Mouse (Mus musculus) MEL (cell line): Measurements from ENCODE around the gene Gramd1b. TPM values are rescaled to one million over a fixed set of nuclear protein-coding genes. Genes with fewer than 3 reads are reported as not detected.

Source experiments
- DNase-seq: peaks from one replicate; pipeline ENCODE4 v3.0.0; 2011; ENCODE audit warnings: low read depth, low spot score
- H3K27ac ChIP-seq: 2 replicates; pipeline ENCODE4 v1.5.1; 2012; ENCODE audit warnings: low read depth, mild to moderate bottlenecking, control low read depth, low read length, moderate library complexity; ENCODE audit not compliant: control insufficient read depth
- H3K27me3 ChIP-seq, 2 experiments: fragments of 150-350 bp in 1 of 2; sonication (generic) in 1 of 2; 2 replicates each; pipeline ENCODE4 v1.6.1; 2012; ENCODE audit warnings: low read length in 2 of 2, mild to moderate bottlenecking in 2 of 2, improper control_type of control experiment in 1 of 2, moderate library complexity in 1 of 2; ENCODE audit not compliant: insufficient read depth in 2 of 2, control insufficient read depth in 1 of 2
- H3K36me3 ChIP-seq, 2 experiments: 2 replicates each; pipeline ENCODE4 v1.6.1; 2012 to 2014; ENCODE audit warnings: low read length in 2 of 2, improper control_type of control experiment in 1 of 2, inconsistent platforms in 1 of 2, mild to moderate bottlenecking in 1 of 2; ENCODE audit not compliant: insufficient read depth in 2 of 2, control insufficient read depth in 1 of 2
- H3K4me1 ChIP-seq, 2 experiments: fragments of 150-350 bp in 1 of 2; sonication (generic) in 1 of 2; 2 replicates each; pipeline ENCODE4 v1.6.1; 2012; ENCODE audit warnings: low read length in 2 of 2, improper control_type of control experiment in 1 of 2, mild to moderate bottlenecking in 1 of 2; ENCODE audit not compliant: insufficient read depth in 2 of 2, control insufficient read depth in 1 of 2
- H3K4me3 ChIP-seq, 2 experiments: fragments of 150-350 bp in 1 of 2; sonication (generic) in 1 of 2; 2 replicates each; pipeline ENCODE4 v1.5.1; 2012; ENCODE audit warnings: low read depth in 2 of 2, low read length in 2 of 2, mild to moderate bottlenecking in 2 of 2, moderate library complexity in 2 of 2, control low read depth in 1 of 2, improper control_type of control experiment in 1 of 2; ENCODE audit not compliant: control insufficient read depth in 1 of 2, insufficient read depth in 1 of 2
- H3K79me2 ChIP-seq: 2 replicates; pipeline ENCODE4 v1.6.1; 2012; ENCODE audit warnings: mild to moderate bottlenecking, low read length, moderate library complexity; ENCODE audit not compliant: control insufficient read depth, poor library complexity, insufficient read depth
- H3K9ac ChIP-seq: 2 replicates; pipeline ENCODE4 v1.6.1; 2012; ENCODE audit warnings: low read depth, mild to moderate bottlenecking, control low read depth, low read length, moderate library complexity; ENCODE audit not compliant: control insufficient read depth, poor library complexity, severe bottlenecking
- H3K9me3 ChIP-seq: fragments of 150-350 bp; sonication (generic); replicated peaks from 2 replicates; pipeline ENCODE4 v1.6.1; 2012; ENCODE audit warnings: mild to moderate bottlenecking, low read length, improper control_type of control experiment, moderate library complexity; ENCODE audit not compliant: insufficient read depth
- BHLHE40 ChIP-seq: IDR thresholded peaks from 2 replicates; pipeline ENCODE4 v1.6.1; 2012; ENCODE audit warnings: low read depth, mild to moderate bottlenecking, inconsistent platforms, low read length, improper control_type of control experiment, borderline replicate concordance
- CHD1 ChIP-seq: IDR thresholded peaks from 2 replicates; pipeline ENCODE4 v1.6.1; 2012; ENCODE audit warnings: low read depth, mild to moderate bottlenecking, inconsistent platforms, low read length, improper control_type of control experiment
- CHD2 ChIP-seq: IDR thresholded peaks from 2 replicates; pipeline ENCODE4 v1.6.1; 2011; ENCODE audit warnings: low read length, improper control_type of control experiment
- ELF1 ChIP-seq: IDR thresholded peaks from 2 replicates; pipeline ENCODE4 v1.6.1; 2014; ENCODE audit warnings: low read depth, mild to moderate bottlenecking, inconsistent platforms, low read length, improper control_type of control experiment, moderate library complexity
- ETS1 ChIP-seq: IDR thresholded peaks from 2 replicates; pipeline ENCODE4 v1.6.1; 2012; ENCODE audit warnings: low read depth, mild to moderate bottlenecking, inconsistent platforms, low read length, improper control_type of control experiment, moderate library complexity
- GABPA ChIP-seq: IDR thresholded peaks from 2 replicates; pipeline ENCODE4 v1.6.1; 2012; ENCODE audit warnings: low read depth, mild to moderate bottlenecking, inconsistent platforms, low read length, improper control_type of control experiment, moderate library complexity
- GATA1 ChIP-seq: IDR thresholded peaks from 2 replicates; pipeline ENCODE4 v1.6.1; 2011; ENCODE audit warnings: low read depth, low read length, improper control_type of control experiment
- JUND ChIP-seq: IDR thresholded peaks from 2 replicates; pipeline ENCODE4 v1.6.1; 2011; ENCODE audit warnings: low read depth, mild to moderate bottlenecking, improper control_type of control experiment, low read length
- KAT2A ChIP-seq: conservative IDR thresholded peaks from 2 replicates; pipeline ENCODE4 v1.6.1; 2012; ENCODE audit warnings: low read depth, low read length, improper control_type of control experiment, inconsistent platforms
- MAX ChIP-seq: IDR thresholded peaks from 2 replicates; pipeline ENCODE4 v1.6.1; 2011; ENCODE audit warnings: low read length, improper control_type of control experiment
- MAZ ChIP-seq: IDR thresholded peaks from 2 replicates; pipeline ENCODE4 v1.6.1; 2012; ENCODE audit warnings: low read depth, mild to moderate bottlenecking, inconsistent platforms, low read length, improper control_type of control experiment
- MEF2A ChIP-seq: IDR thresholded peaks from 2 replicates; pipeline ENCODE4 v1.6.1; 2014; ENCODE audit warnings: low read depth, mild to moderate bottlenecking, inconsistent platforms, low read length, improper control_type of control experiment; ENCODE audit not compliant: poor library complexity, insufficient replicate concordance, severe bottlenecking; ENCODE audit errors: extremely low read depth
- NELFE ChIP-seq: IDR thresholded peaks from 2 replicates; pipeline ENCODE4 v1.6.1; 2011; ENCODE audit warnings: low read depth, low read length, improper control_type of control experiment
- NRF1 ChIP-seq: IDR thresholded peaks from 2 replicates; pipeline ENCODE4 v1.6.1; 2014; ENCODE audit warnings: low read depth, mild to moderate bottlenecking, inconsistent platforms, low read length, improper control_type of control experiment, moderate library complexity; ENCODE audit not compliant: poor library complexity, insufficient read depth, severe bottlenecking
- POLR2AphosphoS5 ChIP-seq: IDR thresholded peaks from 2 replicates; pipeline ENCODE4 v1.6.1; 2012; ENCODE audit warnings: low read depth, borderline replicate concordance, mild to moderate bottlenecking, inconsistent platforms, low read length, moderate library complexity, mixed read lengths
- RAD21 ChIP-seq: IDR thresholded peaks from 2 replicates; pipeline ENCODE4 v1.6.1; 2011; ENCODE audit warnings: mild to moderate bottlenecking, low read depth, low read length, improper control_type of control experiment
- RCOR1 ChIP-seq: IDR thresholded peaks from 2 replicates; pipeline ENCODE4 v1.6.1; 2012; ENCODE audit warnings: low read depth, mild to moderate bottlenecking, inconsistent platforms, low read length, improper control_type of control experiment
- SIN3A ChIP-seq: IDR thresholded peaks from 2 replicates; pipeline ENCODE4 v1.6.1; 2012; ENCODE audit warnings: low read length, improper control_type of control experiment, inconsistent platforms
- SMC3 ChIP-seq: IDR thresholded peaks from 2 replicates; pipeline ENCODE4 v1.6.1; 2011; ENCODE audit warnings: low read depth, low read length, improper control_type of control experiment
- TAL1 ChIP-seq: IDR thresholded peaks from 2 replicates; pipeline ENCODE4 v1.6.1; 2012; ENCODE audit warnings: mild to moderate bottlenecking, inconsistent platforms, low read length, moderate library complexity, mixed read lengths
- UBTF ChIP-seq: IDR thresholded peaks from 2 replicates; pipeline ENCODE4 v1.6.1; 2012; ENCODE audit warnings: low read depth, mild to moderate bottlenecking, inconsistent platforms, low read length, improper control_type of control experiment, moderate library complexity, borderline replicate concordance; ENCODE audit not compliant: insufficient read depth
- ZC3H11A ChIP-seq: IDR thresholded peaks from 2 replicates; pipeline ENCODE4 v1.6.1; 2012; ENCODE audit warnings: low read depth, mild to moderate bottlenecking, inconsistent platforms, low read length, improper control_type of control experiment
- ZKSCAN1 ChIP-seq: IDR thresholded peaks from 2 replicates; pipeline ENCODE4 v1.6.1; 2012; ENCODE audit warnings: low read depth, mild to moderate bottlenecking, inconsistent platforms, low read length, improper control_type of control experiment, moderate library complexity
- ZMIZ1 ChIP-seq: IDR thresholded peaks from 2 replicates; pipeline ENCODE4 v1.6.1; 2012; ENCODE audit warnings: low read depth, mild to moderate bottlenecking, inconsistent platforms, low read length, improper control_type of control experiment, moderate library complexity
- ZNF384 ChIP-seq: IDR thresholded peaks from 2 replicates; pipeline ENCODE4 v1.6.1; 2012; ENCODE audit warnings: low read depth, mild to moderate bottlenecking, inconsistent platforms, low read length, improper control_type of control experiment
- polyA plus RNA-seq, 2 experiments: library from polyadenylated mRNA; stranded (reverse) in 1 of 2; unstranded in 1 of 2; fragments of >175 nt in 1 of 2; fragments of >200 nt in 1 of 2; gene quantifications; 2 replicates each; pipeline versions ENCODE4 v1.2.1 to v1.2.4; 2012; ENCODE audit warnings: low replicate concordance in 2 of 2, low read depth in 1 of 2; ENCODE audit not compliant: insufficient read length in 2 of 2, insufficient read depth in 1 of 2, missing spikeins in 1 of 2
- total RNA-seq: library from RNA; depleted of rRNA; stranded (reverse); fragments of 300-350 nt; gene quantifications from 2 replicates; pipeline ENCODE4 v1.2.3, GENCODE M21; 2012

The Gramd1b gene
- total and polyA plus RNA-seq, 3 experiments = not detected

DNA sequence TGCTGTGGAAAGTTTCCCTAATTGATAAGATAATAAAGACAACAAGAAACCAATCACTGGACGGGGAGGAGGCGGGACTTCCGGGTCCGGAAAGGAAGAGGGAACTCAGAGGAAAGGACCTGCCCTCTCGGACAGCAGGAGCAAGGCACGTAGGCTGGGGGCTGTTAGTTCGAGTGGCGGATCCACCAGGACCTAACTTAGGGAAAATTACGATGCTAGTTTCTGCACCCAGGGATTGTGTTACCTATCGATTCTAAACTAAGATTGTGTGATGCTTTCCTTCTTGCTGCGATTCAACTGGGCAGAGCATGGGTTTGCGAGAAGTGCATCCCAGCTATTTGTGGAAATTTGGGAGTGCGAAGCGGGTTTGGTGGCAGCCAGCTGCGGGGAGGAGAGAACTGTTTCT is 116.7 kb downstream of the Gramd1b start (continued):
- TF ChIP-seq RCOR1 (no peak), SMC3 (no peak)

DNA sequence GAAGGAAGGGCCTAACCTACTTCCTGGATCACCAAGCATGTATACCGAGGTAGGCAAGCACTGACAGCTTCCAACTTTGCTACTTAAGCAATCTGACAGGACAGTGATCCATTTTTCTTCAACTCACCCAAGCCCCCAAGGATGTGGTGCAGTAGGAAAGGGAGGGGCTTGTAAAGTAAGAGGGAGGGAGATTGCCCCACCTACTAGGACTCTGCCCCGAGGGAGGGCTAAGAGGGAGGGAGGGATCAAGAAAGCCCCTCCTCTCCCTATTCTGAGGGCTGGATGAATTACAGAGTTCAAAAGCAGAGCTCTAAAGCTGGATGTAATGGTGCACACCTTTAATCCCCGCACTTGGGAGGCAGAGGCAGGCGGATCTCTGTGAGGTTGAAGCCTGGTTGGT is 117.6 kb downstream of the Gramd1b start:
- H3K9me3 ChIP-seq = no peaks in the 10 kb centered on the region
- TF ChIP-seq TAL1 = no peak
- TF ChIP-seq NRF1 = no peak
- no peak for TF ChIP-seq GATA1
- no peak for TF ChIP-seq KAT2A
- TF ChIP-seq ZC3H11A = no peak
- TF ChIP-seq CHD1 = no peak
- no peak for TF ChIP-seq MAX
- TF ChIP-seq MAZ = no peak
- no peak for TF ChIP-seq GABPA
- no peak for TF ChIP-seq NELFE
- TF ChIP-seq JUND = no peak
- TF ChIP-seq ELF1 = no peak
- no peak for TF ChIP-seq ZNF384
- TF ChIP-seq ZKSCAN1 = no peak
- TF ChIP-seq, all 39 proteins: peak for 0
- Histone ChIP-seq H3K27me3 (no peaks in the 10 kb centered on the region), H3K4me3 (no peak overlapping the region), H3K9ac (no peak overlapping the region), H3K4me1 (no peaks in the 10 kb centered on the region), H3K27ac (no peak overlapping the region), H3K79me2 (no peaks in the 10 kb centered on the region), H3K36me3 (no peaks in the 10 kb centered on the region)
- no peak for DNase-seq

DNA sequence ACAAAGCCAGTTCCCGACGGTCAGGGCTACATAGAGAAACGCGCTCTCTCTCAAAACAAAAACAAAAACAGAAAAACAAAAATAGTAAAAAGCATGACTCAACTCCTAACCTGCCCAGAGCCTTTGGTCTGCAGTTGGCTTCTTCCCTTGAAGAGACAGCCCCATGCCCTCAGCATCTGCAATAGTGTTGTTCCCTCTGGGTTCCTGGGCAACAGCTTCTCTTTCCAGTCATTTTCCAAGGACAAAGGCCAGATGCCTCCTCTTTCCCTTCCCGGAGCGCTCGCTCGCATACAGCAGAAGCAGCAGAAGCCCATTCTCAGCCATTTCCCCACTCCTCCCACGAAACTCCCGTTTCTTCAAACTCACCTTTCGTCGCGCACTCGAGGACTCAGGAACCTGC is 118.3 kb downstream of the Gramd1b start:
- Histone ChIP-seq H3K27me3 (no peaks in the 10 kb centered on the region), H3K4me3 (no peak overlapping the region), H3K79me2 (no peaks in the 10 kb centered on the region), H3K9ac (no peak overlapping the region), H3K4me1 (no peaks in the 10 kb centered on the region), H3K9me3 (no peaks in the 10 kb centered on the region), H3K27ac (no peak overlapping the region), H3K36me3 (no peaks in the 10 kb centered on the region)
- DNase-seq = no peak
- TF ChIP-seq NRF1 (no peak), CHD2 (no peak), ZMIZ1 (no peak), TAL1 (no peak), BHLHE40 (no peak), MEF2A (no peak), SIN3A (no peak), CHD1 (no peak), ZNF384 (no peak), GABPA (no peak), SMC3 (no peak), ETS1 (no peak), JUND (no peak), MAX (no peak), UBTF (no peak), POLR2AphosphoS5 (no peak), NELFE (no peak), RAD21 (no peak)
